Mouse (Mus musculus) heart, postnatal 0 days (tissue): Measurements from ENCODE around the gene Bud23. TPM values are rescaled to one million over a fixed set of nuclear protein-coding genes. Genes with fewer than 3 reads are reported as not detected.
A peak's percentile ranks its signal among the peaks of the same experiment; 100 is the strongest.
"Not testable (repeated sequence)": the region's sequence is repeated elsewhere in the genome, so short reads cannot be mapped to it uniquely, and the experiment has no call there.

Source experiments
- ATAC-seq: fragments of 200-750 bp; cut with Nextera tagmentation; 2 replicates; pipeline ENCODE4 v1.8.0; 2017; ENCODE audit warnings: low read depth, moderate number of reproducible peaks, moderate library complexity; ENCODE audit not compliant: insufficient read depth
- DNase-seq: peaks from one replicate; pipeline ENCODE4 v3.0.0-alpha.2; 2016; ENCODE audit warnings: low spot score
- H3K27ac ChIP-seq: fragments of 300-500 bp; sonication (generic); 2 replicates; pipeline ENCODE4 v1.5.1; 2014; ENCODE audit warnings: low read depth, mild to moderate bottlenecking
- H3K27me3 ChIP-seq: fragments of 300-500 bp; sonication (generic); 2 replicates; pipeline ENCODE4 v1.6.1; 2014; ENCODE audit warnings: low read length, mixed read lengths; ENCODE audit not compliant: control insufficient read depth, insufficient read depth
- H3K36me3 ChIP-seq: fragments of 300-500 bp; sonication (generic); replicated peaks from 2 replicates; pipeline ENCODE4 v1.6.1; 2014; ENCODE audit warnings: low read length, mixed read lengths; ENCODE audit not compliant: control insufficient read depth, insufficient read depth
- H3K4me1 ChIP-seq: fragments of 300-500 bp; sonication (generic); 2 replicates; pipeline ENCODE4 v1.6.1; 2014; ENCODE audit warnings: antibody characterized with exemption; ENCODE audit not compliant: control insufficient read depth, insufficient read depth
- H3K4me2 ChIP-seq: fragments of 300-500 bp; sonication (generic); 2 replicates; pipeline ENCODE4 v1.6.1; 2014; ENCODE audit warnings: low read depth, mild to moderate bottlenecking, low read length, moderate library complexity
- H3K4me3 ChIP-seq: fragments of 300-500 bp; sonication (generic); 2 replicates; pipeline ENCODE4 v1.5.1; 2014; ENCODE audit warnings: low read depth, low read length
- H3K9ac ChIP-seq: fragments of 300-500 bp; sonication (generic); replicated peaks from 2 replicates; pipeline ENCODE4 v1.6.1; 2014; ENCODE audit warnings: low read depth, low read length, mixed read lengths
- H3K9me3 ChIP-seq: fragments of 300-500 bp; sonication (generic); replicated peaks from 2 replicates; pipeline ENCODE4 v1.6.1; 2016; ENCODE audit warnings: low read length; ENCODE audit not compliant: control insufficient read depth
- CTCF ChIP-seq: IDR thresholded peaks from 2 replicates; pipeline ENCODE4 v1.5.1; 2016; ENCODE audit warnings: antibody characterized with exemption, control low read depth, low read depth
- EP300 ChIP-seq: IDR thresholded peaks from 2 replicates; pipeline ENCODE4 v1.6.1; 2016; ENCODE audit warnings: antibody characterized with exemption, low read depth
- WGBS: fragments of 180-500 bp; shearing (Covaris S2); extraction: QIAGEN DNeasy Blood & Tissue Kit; methylation state at CpG from one replicate; pipeline ENCODE4 v1.1.7; 2014; 5-methylcytosine and 5-hydroxymethylcytosine counted together
- polyA plus RNA-seq: library from polyadenylated mRNA; unstranded; fragments of >200 nt; fragmentation: Nextera tagmentation; extraction: Ambion mirVana; gene quantifications from 2 replicates; pipeline ENCODE4 v1.2.1, GENCODE M21; 2015
- total RNA-seq: library from RNA; depleted of rRNA; stranded (reverse); fragments of >200 nt; gene quantifications from 2 replicates; pipeline ENCODE4 v1.2.3, GENCODE M21; 2014; ENCODE audit warnings: low replicate concordance; rRNA removed

Bud23 gene
- 34.2 and 49.6 TPM in 2 replicates for total RNA-seq
- 33.7 and 38.2 TPM in 2 replicates for polyA plus RNA-seq

- H3K4me1 ChIP-seq: peaks cover 11% of the 10 kb centered on the region; the same call in 1 of the 2 replicates
- H3K36me3 ChIP-seq: peaks cover 22% of the 10 kb centered on the region
- not testable (repeated sequence) for H3K9me3 ChIP-seq, DNase-seq, ATAC-seq, H3K27me3 ChIP-seq
- peak within 1 kb of the TSS; percentile 87 for H3K4me2 ChIP-seq
- H3K27ac ChIP-seq: peak within 1 kb of the TSS; percentile 54
- H3K9ac ChIP-seq: peak within 1 kb of the TSS; percentile 80
- peak within 1 kb of the TSS; percentile 75 for H3K4me3 ChIP-seq
- WGBS: 68% methylated on average over 9 of the region's 9 CpGs
Measured at GRCm38 (mm10) chr5:135064909-135065446, at the start of gene Bud23. TSS of gene Bud23 (minus strand) at chr5:135064959.

GRCm38 (mm10) chr5:135113782-135114181, 49.0 kb upstream of the Bud23 start:
- Histone ChIP-seq H3K9ac (no peak overlapping the region), H3K27ac (no peak overlapping the region), H3K4me1 (no peaks in the 10 kb centered on the region; the same call in 1 of the 2 replicates), H3K27me3 (no peaks in the 10 kb centered on the region), H3K9me3 (no peaks in the 10 kb centered on the region), H3K4me2 (no peak overlapping the region), H3K36me3 (no peaks in the 10 kb centered on the region), H3K4me3 (no peak overlapping the region)
- DNase-seq (no peak), ATAC-seq (no peak)
- TF ChIP-seq CTCF (no peak), EP300 (no peak)
- WGBS: 84% methylated on average over 12 of the region's 12 CpGs

GRCm38 (mm10) chr5:135109976-135110375, 45.2 kb upstream of the Bud23 start:
- Histone ChIP-seq H3K36me3 (no peaks in the 10 kb centered on the region), H3K27ac (no peak overlapping the region), H3K9ac (no peak overlapping the region), H3K27me3 (peaks cover 28% of the 10 kb centered on the region), H3K9me3 (no peaks in the 10 kb centered on the region), H3K4me3 (no peak overlapping the region), H3K4me1 (peaks cover 5% of the 10 kb centered on the region; the same call in 1 of the 2 replicates), H3K4me2 (no peak overlapping the region)
- DNase-seq (no peak), ATAC-seq (no peak)
- no peak for TF ChIP-seq CTCF
- TF ChIP-seq EP300: no peak
- WGBS: 68% methylated on average over 6 of the region's 6 CpGs

GRCm38 (mm10) chr5:135109426-135109825, 44.7 kb upstream of the Bud23 start:
- Histone ChIP-seq H3K4me2 (no peak overlapping the region), H3K36me3 (no peaks in the 10 kb centered on the region), H3K27me3 (peaks cover 34% of the 10 kb centered on the region), H3K9me3 (no peaks in the 10 kb centered on the region), H3K27ac (no peak overlapping the region), H3K4me3 (no peak overlapping the region), H3K9ac (no peak overlapping the region), H3K4me1 (peaks cover 5% of the 10 kb centered on the region; the same call in 1 of the 2 replicates)
- no peak for TF ChIP-seq EP300
- TF ChIP-seq CTCF: no peak
- ATAC-seq: no peak
- no peak for DNase-seq
- WGBS: 84% methylated on average over 3 of the region's 3 CpGs

GRCm38 (mm10) chr5:135109017-135109416, 44.3 kb upstream of the Bud23 start:
- Histone ChIP-seq H3K4me2 (no peak overlapping the region), H3K27me3 (peaks cover 38% of the 10 kb centered on the region), H3K36me3 (no peaks in the 10 kb centered on the region), H3K4me3 (no peak overlapping the region), H3K9ac (no peak overlapping the region), H3K4me1 (peaks cover 5% of the 10 kb centered on the region; the same call in 1 of the 2 replicates), H3K9me3 (no peaks in the 10 kb centered on the region), H3K27ac (no peak overlapping the region)
- WGBS: 75% methylated on average over 6 of the region's 6 CpGs
- DNase-seq (no peak), ATAC-seq (no peak)
- no peak for TF ChIP-seq EP300
- no peak for TF ChIP-seq CTCF
